Mouse (Mus musculus): ENCODE data around the gene Gm20388. TPM values are rescaled to one million over a fixed set of nuclear protein-coding genes. Genes with fewer than 3 reads are reported as not detected.

The Gm20388 gene
- total RNA-seq, 1 experiment from 2014 or later, result 35.7 TPM

DNA sequence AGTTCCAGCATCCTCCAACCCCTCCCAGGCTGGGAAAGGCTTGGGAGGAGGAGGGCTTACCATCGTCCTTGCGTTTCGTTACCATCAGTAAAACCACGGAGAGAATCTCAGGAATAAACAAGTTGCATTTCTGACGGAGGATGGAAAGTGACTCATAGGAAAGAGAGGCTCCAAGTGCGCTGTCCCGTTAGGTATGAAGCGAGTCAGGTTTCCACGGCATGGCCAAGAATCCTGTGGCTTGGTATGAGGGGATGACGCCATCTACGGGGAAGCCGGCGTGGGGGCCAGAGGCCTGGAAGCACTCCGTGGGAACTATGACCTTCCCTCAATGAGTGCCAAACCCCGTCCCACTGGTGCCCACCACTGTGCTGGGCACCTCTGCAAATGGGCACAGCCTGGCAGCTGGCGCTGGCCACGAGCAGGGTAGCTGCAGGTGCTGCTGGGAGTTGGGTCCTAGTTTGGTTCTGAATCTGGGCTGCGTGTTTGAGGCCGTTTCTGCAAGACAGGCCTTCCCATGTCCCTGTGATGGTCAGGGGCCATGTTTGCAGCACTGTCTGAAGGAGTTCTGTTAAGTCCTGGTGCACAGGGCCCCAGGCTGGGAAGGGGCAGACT is 2275.8 kb downstream of the Gm20388 start:
- no peak for ATAC-seq (replicated peaks; ENCODE audit: low read depth, poor library complexity, severe bottlenecking)

DNA sequence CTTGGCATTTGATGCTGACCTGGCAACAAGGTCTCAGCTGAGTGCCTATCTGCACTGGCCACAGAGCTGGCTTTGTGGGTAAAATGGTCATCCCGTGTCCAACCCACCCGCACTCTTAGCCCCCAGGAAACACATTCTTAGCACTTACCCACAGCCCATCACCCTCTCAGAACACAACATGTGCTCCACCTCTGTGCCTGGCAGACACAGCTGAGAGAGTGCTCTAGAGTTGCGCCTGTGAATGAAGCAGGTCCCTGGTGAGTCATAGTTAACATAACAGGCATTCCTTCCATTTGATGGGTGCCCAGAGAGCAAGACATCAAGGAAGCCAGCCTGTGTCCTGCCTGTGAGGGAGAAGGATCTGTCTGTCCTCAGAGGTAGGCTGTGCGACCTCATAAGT is 2276.6 kb downstream of the Gm20388 start:
- no peak for ATAC-seq (replicated peaks; ENCODE audit: low read depth, poor library complexity, severe bottlenecking)

- ATAC-seq (replicated peaks; ENCODE audit: low read depth, poor library complexity, severe bottlenecking), result peak; percentile 21; the same call in 1 of the 2 replicates
These were observed 2279.9 kb downstream of the Gm20388 start for GRCm38 (mm10) chr8:122190349-122191053.

GRCm38 (mm10) chr8:122191054-122191376 is 2280.4 kb downstream of the Gm20388 start:
- ATAC-seq (replicated peaks; ENCODE audit: low read depth, poor library complexity, severe bottlenecking), result no peak

DNA sequence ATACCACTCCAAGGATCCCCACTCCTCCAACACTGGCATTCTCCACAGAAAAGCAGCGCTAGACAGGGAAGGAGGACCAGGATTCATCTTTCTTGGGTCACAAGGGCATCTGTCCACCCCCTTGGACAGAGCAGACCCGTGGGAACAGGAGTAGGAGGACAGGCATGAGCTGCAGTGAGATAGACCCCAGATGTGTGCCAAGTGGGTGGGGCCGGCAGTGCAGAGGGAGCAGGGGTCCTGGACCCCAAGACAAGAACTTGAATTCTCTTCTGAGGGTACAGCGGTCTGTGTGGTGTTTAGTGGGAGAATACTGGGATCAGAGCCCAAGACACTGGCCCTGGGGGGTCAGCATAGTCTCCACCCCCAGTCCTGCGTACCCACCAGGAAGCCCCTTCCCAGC is 2282.1 kb downstream of the Gm20388 start:
- ATAC-seq (replicated peaks; ENCODE audit: low read depth, poor library complexity, severe bottlenecking), result no peak

GRCm38 (mm10) chr8:122193521-122193920 is 2282.9 kb downstream of the Gm20388 start:
- ATAC-seq (replicated peaks; ENCODE audit: low read depth, poor library complexity, severe bottlenecking), result no peak

- ATAC-seq (replicated peaks; ENCODE audit: low read depth, poor library complexity, severe bottlenecking), result no peak
These were observed 2283.8 kb downstream of the Gm20388 start for GRCm38 (mm10) chr8:122194396-122194795.

- ATAC-seq (replicated peaks; ENCODE audit: low read depth, poor library complexity, severe bottlenecking), result peak; percentile 64
These were observed 2286.7 kb downstream of the Gm20388 start for GRCm38 (mm10) chr8:122197342-122197741.

DNA sequence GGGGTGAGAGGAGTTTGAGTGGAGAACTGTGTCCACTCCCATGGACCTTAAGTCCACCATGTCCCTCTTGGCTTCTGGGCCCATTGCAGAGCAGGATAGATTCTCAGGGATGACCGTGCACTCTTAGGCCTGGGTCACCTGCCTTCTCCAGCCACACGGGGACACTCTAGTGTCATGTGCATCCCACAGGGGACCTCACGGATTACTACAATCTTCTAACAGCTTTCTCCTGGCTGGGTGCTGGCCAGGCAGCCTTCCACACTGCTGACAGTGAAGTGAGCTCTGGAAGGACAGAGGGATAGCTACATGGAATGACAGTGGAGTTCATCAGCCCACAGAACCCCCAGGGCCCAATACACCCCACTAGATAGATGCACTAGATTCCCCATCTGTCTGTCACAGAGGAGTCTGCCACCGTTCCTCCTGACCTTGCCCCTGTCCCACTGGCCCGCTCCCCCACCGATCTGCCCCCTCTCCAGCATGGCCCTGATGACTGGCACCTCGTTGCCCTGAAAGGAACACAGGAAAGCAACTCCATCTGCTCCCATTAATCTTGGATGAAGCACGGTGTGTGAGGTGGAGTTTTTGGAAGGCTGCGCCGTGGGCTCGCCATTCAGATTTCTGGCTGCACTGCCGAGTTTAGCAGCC is 2287.9 kb downstream of the Gm20388 start:
- ATAC-seq (replicated peaks; ENCODE audit: low read depth, poor library complexity, severe bottlenecking), result no peak

- ATAC-seq (replicated peaks; ENCODE audit: low read depth, poor library complexity, severe bottlenecking), result no peak
These were observed 2288.6 kb downstream of the Gm20388 start for GRCm38 (mm10) chr8:122199191-122199590.

GRCm38 (mm10) chr8:122199841-122200240 is 2289.2 kb downstream of the Gm20388 start:
- ATAC-seq (replicated peaks; ENCODE audit: low read depth, poor library complexity, severe bottlenecking), result no peak

DNA sequence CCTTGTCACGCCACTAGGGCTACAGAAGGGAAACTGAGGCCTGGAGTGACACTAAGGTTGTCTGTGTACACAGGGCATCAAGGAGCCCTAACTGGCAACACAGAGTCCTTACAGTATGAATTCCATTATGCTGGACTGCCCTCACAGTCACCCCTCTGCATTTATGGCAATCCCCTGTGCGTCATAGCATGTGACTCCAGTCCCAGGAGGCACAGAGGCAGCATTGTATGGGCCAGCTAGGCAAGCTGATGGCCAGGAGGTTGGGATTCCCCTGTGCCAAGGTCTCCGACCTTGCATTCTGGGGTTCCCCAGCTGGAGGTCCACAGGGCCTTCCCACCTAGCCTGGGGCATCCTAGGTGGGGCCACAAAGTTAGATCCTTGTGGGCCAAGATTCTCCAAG is 2300.9 kb downstream of the Gm20388 start:
- ATAC-seq (replicated peaks; ENCODE audit: low read depth, poor library complexity, severe bottlenecking), result no peak

- no peak for ATAC-seq (replicated peaks; ENCODE audit: low read depth, poor library complexity, severe bottlenecking)
These were observed 2305.0 kb downstream of the Gm20388 start for GRCm38 (mm10) chr8:122215630-122216029.

- ATAC-seq (replicated peaks; ENCODE audit: low read depth, poor library complexity, severe bottlenecking), result no peak
These were observed 2305.8 kb downstream of the Gm20388 start for GRCm38 (mm10) chr8:122216433-122216832.

DNA sequence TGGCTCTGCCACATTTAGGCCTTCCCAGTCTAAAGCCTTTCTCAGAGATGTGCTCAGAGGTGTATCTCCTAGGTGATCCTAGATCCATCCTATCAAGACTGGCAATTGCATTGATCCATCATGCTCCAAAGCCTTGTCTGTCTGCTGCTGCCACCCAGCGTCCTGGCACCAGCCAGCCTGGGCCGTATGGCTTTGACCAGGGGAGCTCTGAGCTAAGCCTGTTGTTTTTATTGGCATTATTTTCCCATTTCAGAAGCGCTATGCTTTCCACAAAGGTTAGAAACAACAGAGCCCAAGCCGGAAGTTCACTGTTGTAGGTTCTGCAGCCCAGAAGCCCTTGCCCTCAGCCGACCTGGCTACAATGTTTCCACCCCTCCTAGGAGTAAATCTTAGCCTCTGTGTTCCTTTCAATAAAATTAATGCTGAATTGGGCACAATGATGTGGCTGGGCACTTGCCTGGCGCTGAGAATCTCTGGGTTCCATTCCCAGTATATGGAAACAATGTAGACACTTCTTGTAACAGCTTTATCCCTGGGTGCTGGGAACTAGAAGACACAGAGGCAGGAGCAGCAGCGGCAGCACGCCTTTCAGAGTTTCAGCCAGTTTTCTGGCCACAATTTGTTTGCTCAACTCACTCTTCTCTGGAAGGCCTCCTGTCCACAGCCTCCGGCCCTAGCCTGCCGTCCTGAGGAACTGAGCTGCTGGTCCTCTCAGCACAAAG is 2307.0 kb downstream of the Gm20388 start:
- ATAC-seq (replicated peaks; ENCODE audit: low read depth, poor library complexity, severe bottlenecking), result no peak

DNA sequence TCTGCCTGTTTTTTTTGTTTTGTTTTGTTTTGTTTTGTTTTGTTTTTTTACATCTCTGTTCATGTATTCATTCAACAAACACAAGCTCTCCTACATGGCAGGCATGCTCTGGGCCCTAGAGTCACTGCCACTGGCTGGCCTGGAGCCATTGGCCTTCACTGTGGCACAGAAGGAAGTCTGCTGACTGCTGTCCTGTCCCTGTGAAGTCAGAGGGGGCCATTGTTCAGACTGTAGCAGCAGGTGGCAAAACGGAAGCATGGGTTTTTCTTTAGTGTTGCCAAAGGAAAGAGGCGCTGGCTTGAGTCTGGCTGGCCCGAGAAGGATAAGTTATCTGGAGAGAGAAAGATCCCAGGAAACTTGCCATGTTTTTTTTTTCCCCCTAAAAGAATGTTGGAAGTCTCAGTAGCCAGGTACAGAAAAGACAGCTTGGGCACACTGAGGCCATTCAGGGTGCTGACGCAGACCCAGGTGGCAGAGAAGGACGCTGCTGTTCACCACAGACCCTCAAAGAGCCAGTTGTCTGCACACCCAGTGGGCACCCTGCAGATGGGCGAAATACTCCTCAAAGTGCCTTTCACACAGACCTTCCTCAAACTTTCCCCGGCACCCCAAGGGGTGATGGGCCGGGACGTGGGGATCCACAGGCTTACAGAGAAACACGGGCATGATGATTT is 2313.5 kb downstream of the Gm20388 start:
- ATAC-seq (replicated peaks; ENCODE audit: low read depth, poor library complexity, severe bottlenecking), result no peak

- no peak for ATAC-seq (replicated peaks; ENCODE audit: low read depth, poor library complexity, severe bottlenecking)
These were observed 2314.0 kb downstream of the Gm20388 start for GRCm38 (mm10) chr8:122224650-122225022.

GRCm38 (mm10) chr8:122225446-122225845 is 2314.8 kb downstream of the Gm20388 start:
- ATAC-seq (replicated peaks; ENCODE audit: low read depth, poor library complexity, severe bottlenecking), result no peak

- ATAC-seq (replicated peaks; ENCODE audit: low read depth, poor library complexity, severe bottlenecking), result no peak
These were observed 2316.7 kb downstream of the Gm20388 start for GRCm38 (mm10) chr8:122227345-122227744.

GRCm38 (mm10) chr8:122228792-122229575 is 2318.3 kb downstream of the Gm20388 start:
- ATAC-seq (replicated peaks; ENCODE audit: low read depth, poor library complexity, severe bottlenecking), result no peak

All from common myeloid progenitor, adult 5-6 weeks (primary cell).